Mouse (Mus musculus) liver, adult 2 months (tissue): ENCODE measurements around the gene Adh7. TPM values are rescaled to one million over a fixed set of nuclear protein-coding genes. Genes with fewer than 3 reads are reported as not detected.

ENCODE experiments used
- DNase-seq: peaks from one replicate; pipeline ENCODE4 v3.0.0-alpha.2; 2011; ENCODE audit warnings: low read depth, low spot score; ENCODE audit errors: extremely low read depth
- H3K27ac ChIP-seq: fragments of 200-500 bp; replicated peaks from 2 replicates; pipeline ENCODE4 v1.5.1; 2012; ENCODE audit warnings: low read depth, mild to moderate bottlenecking, control low read depth, inconsistent platforms, low read length; ENCODE audit not compliant: insufficient read depth
- H3K27me3 ChIP-seq: fragments of 200-500 bp; 2 replicates; pipeline ENCODE4 v1.6.1; 2012; ENCODE audit warnings: mild to moderate bottlenecking, moderate library complexity, low read length, inconsistent platforms; ENCODE audit not compliant: control insufficient read depth, insufficient read depth
- H3K36me3 ChIP-seq: fragments of 200-500 bp; 2 replicates; pipeline ENCODE4 v1.6.1; 2012; ENCODE audit warnings: low read length, inconsistent platforms; ENCODE audit not compliant: control insufficient read depth, insufficient read depth
- H3K4me1 ChIP-seq: fragments of 200-500 bp; 2 replicates; pipeline ENCODE4 v1.6.1; 2011; ENCODE audit warnings: low read length; ENCODE audit not compliant: control insufficient read depth, insufficient read depth
- H3K4me3 ChIP-seq: fragments of 200-500 bp; 2 replicates; pipeline ENCODE4 v1.5.1; 2011; ENCODE audit warnings: low read depth, mild to moderate bottlenecking, control low read depth, low read length, moderate library complexity; ENCODE audit not compliant: insufficient read depth
- H3K79me2 ChIP-seq: fragments of 200-500 bp; 2 replicates; pipeline ENCODE4 v1.6.1; 2012; ENCODE audit warnings: inconsistent platforms, mild to moderate bottlenecking, low read length, moderate library complexity; ENCODE audit not compliant: control insufficient read depth, insufficient read depth
- H3K9ac ChIP-seq: fragments of 200-500 bp; 2 replicates; pipeline ENCODE4 v1.6.1; 2012; ENCODE audit warnings: low read depth, mild to moderate bottlenecking, control low read depth, inconsistent platforms, low read length
- CTCF ChIP-seq: fragments of 200-500 bp; IDR thresholded peaks from 2 replicates; pipeline ENCODE4 v1.5.1; 2011; ENCODE audit warnings: low read depth, low read length, control low read depth
- POLR2A ChIP-seq: fragments of 200-500 bp; IDR thresholded peaks from 2 replicates; pipeline ENCODE4 v1.6.1; 2011; ENCODE audit warnings: low read length, control low read depth; ENCODE audit not compliant: insufficient read depth; ENCODE audit errors: extremely low read depth
- WGBS: fragments of 180-500 bp; shearing (Covaris S2); methylation state at CpG from one replicate; pipeline ENCODE4 v1.1.7; 2018; 5-methylcytosine and 5-hydroxymethylcytosine counted together
- polyA plus RNA-seq: library from polyadenylated mRNA; depleted of rRNA; stranded (reverse); fragments of >200 nt; gene quantifications from 2 replicates; pipeline ENCODE4 v1.2.3, GENCODE M21; 2012
- total RNA-seq: library from RNA; depleted of rRNA; stranded (reverse); fragments of >200 nt; gene quantifications from 2 replicates; pipeline ENCODE4 v1.2.3, GENCODE M21; 2014

Gene Adh7
- total and polyA plus RNA-seq, 2 experiments, result 1.2 to 1.7 TPM

DNA sequence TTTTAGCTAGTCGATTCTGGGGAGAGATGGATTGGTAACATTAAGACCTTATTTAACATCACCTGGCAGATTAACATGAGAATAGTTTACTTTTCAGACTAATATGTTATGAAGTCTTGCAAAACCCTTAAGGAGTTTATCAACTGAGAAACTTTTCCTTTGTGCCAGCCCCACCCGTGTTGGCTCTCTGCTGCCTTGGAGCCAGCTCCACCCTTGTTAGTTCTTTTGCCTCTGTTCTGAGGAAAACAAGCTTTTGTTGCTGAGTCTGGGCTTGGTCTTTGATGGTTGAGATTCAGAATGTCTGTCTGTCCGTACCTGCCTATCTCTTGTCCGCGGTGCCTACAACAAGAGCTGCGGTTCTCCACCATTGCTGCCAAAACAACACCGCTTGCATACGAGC, 1.5 kb upstream of the Adh7 start:
- no peak for DNase-seq
- no peaks in the 10 kb centered on the region for H3K36me3 ChIP-seq
- no peak overlapping the region for H3K9ac ChIP-seq
- H3K27ac ChIP-seq, result no peak overlapping the region
- no peak overlapping the region for H3K4me3 ChIP-seq
- H3K4me1 ChIP-seq, result no peaks in the 10 kb centered on the region
- WGBS, result 85% methylated on average over 8 of the region's 8 CpGs
- no peaks in the 10 kb centered on the region for H3K27me3 ChIP-seq
- TF ChIP-seq CTCF (no peak), POLR2A (no peak)
- no peaks in the 10 kb centered on the region for H3K79me2 ChIP-seq

DNA sequence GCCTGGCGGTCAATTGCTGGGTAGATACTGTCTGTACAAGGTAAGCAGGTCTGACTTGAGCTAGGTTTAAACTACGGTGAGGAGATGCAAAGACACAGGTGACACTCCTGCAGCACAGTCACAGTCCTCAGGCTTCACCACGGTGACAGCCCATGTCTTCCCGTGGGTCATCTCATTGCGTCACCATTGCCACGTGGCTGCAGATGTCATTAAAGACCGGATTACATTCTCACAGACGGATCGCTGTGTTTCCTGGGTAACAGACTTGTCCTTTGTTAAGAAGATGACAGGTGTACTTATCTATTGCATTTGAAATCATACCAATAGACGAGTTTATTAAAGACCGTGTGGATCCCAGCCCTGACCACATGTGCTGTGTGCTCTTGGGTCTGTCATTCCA, 3.6 kb downstream of the Adh7 start:
- no peaks in the 10 kb centered on the region for H3K36me3 ChIP-seq
- H3K27me3 ChIP-seq, result no peaks in the 10 kb centered on the region
- no peaks in the 10 kb centered on the region for H3K79me2 ChIP-seq
- no peak overlapping the region for H3K4me3 ChIP-seq
- peaks cover 25% of the 10 kb centered on the region for H3K4me1 ChIP-seq
- peak; percentile 67 for DNase-seq
- no peak overlapping the region for H3K27ac ChIP-seq
- TF ChIP-seq CTCF (no peak), POLR2A (no peak)
- H3K9ac ChIP-seq, result no peak overlapping the region
- 41% methylated on average over 11 of the region's 11 CpGs for WGBS

DNA sequence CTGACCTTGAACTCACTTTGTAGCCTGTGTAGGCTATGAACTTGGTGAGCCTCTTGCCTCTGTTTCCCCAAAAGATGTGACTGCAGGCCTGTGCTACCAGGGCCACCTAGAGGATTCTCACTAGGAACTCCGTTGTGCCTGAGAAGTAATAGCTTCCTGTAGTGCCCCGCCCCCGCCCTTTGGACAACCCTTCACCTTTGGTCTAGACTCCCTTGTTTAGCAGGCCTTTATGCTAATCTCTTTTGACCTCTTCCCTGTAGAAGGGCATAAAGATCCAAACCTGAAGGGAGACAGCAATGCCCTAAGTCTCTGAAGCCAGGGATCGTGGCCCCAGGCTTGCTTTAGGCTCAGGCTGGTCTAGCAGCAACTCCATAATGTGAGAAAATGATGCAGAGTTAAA, 5.0 kb downstream of the Adh7 start:
- Histone ChIP-seq H3K4me3 (no peak overlapping the region), H3K9ac (peak overlapping the region; percentile 33; the same call in 1 of the 2 replicates), H3K27ac (peak overlapping the region; percentile 80), H3K4me1 (peaks cover 30% of the 10 kb centered on the region), H3K79me2 (no peaks in the 10 kb centered on the region), H3K36me3 (no peaks in the 10 kb centered on the region), H3K27me3 (no peaks in the 10 kb centered on the region)
- TF ChIP-seq CTCF (0 out of 2 replicates have a peak, but pooled peaks have one; percentile 8), POLR2A (no peak)
- peak; percentile 80 for DNase-seq
- WGBS, result 17% methylated on average over 4 of the region's 4 CpGs

DNA sequence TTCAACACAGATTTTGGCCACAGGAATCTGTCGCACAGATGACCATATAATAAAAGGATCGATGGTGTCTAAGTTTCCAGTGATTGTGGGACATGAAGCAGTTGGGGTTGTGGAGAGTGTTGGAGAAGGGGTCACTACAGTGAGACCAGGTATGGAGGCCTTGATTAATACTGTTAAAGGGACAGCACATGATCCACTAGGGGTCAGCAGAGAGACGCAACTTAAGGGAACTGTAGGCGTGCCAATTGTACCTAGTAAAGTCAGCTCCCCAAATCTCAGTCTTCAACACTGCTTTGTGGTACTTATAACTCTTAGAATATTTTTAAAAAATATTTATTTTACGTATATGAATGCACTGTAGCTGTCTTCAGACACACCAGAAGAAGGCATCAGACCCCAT, 5.4 kb downstream of the Adh7 start:
- Histone ChIP-seq H3K27ac (peak overlapping the region; percentile 80), H3K4me3 (no peak overlapping the region), H3K27me3 (no peaks in the 10 kb centered on the region), H3K79me2 (no peaks in the 10 kb centered on the region), H3K9ac (peak overlapping the region; percentile 33), H3K36me3 (no peaks in the 10 kb centered on the region), H3K4me1 (peaks cover 34% of the 10 kb centered on the region)
- TF ChIP-seq CTCF, result peak; percentile 63
- TF ChIP-seq POLR2A, result no peak
- DNase-seq, result peak; percentile 91
- WGBS, result 16% methylated on average over 5 of the region's 5 CpGs

DNA sequence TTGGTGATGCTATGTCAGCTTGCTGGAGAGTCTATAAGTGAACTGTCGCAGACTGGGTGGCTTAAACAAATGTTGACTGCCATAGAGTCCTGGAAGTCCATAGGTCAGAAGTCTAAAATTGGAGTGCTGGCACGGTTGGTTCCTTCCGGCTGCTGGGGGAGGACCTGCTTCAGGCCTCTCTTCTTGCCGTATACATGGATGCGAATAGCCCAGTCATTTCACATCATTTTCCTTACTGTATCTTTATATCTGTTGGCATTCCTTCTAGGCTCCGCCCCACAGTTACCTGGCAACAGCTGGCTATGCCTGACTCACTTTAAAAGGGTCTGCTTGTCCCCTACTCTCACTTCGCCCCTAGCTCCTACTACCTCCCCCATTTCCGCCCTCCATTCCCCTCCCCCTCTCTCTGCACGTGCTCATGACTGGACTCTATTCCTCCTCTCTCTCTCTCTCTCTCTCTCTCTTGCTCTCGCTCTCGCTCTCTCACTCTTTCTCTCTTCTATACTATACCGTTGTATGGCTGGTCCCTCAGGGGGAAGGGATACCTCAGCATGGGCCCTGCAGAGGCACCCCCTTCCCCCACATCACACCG, 6.9 kb downstream of the Adh7 start:
- H3K4me3 ChIP-seq, result no peak overlapping the region

DNA sequence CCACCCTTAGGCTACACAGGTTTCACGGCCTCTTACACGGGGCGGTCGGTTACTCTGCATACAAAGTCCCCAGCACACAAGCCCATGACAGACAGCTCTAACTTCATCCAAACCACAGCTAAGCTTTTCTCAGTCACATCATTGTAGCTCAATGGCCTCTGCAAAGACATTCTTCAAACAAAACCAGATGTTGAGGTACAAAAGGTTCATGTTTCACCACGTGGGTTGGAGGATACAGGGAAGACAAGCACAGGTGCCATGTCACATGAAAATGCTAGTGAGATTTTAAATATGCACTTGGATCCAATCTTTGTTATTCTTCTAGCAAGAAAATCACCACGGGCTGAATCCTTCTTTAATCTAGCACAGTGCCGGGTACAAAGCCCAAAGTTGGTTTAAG, 7.8 kb downstream of the Adh7 start:
- WGBS, result 46% methylated on average over 6 of the region's 7 CpGs
- Histone ChIP-seq H3K4me3 (no peak overlapping the region), H3K4me1 (peaks cover 45% of the 10 kb centered on the region), H3K27me3 (no peaks in the 10 kb centered on the region), H3K79me2 (peaks cover 2% of the 10 kb centered on the region; the same call in 1 of the 2 replicates), H3K9ac (peak overlapping the region; percentile 68), H3K36me3 (peaks cover 17% of the 10 kb centered on the region), H3K27ac (peak overlapping the region; percentile 99)
- peak; percentile 61 for DNase-seq
- TF ChIP-seq CTCF (no peak), POLR2A (no peak)

More for the DNA sequence above, 6.9 kb downstream of the Adh7 start:
- TF ChIP-seq CTCF (no peak), POLR2A (no peak)
- Histone ChIP-seq H3K4me1 (peaks cover 40% of the 10 kb centered on the region), H3K79me2 (no peaks in the 10 kb centered on the region), H3K27ac (peak overlapping the region; percentile 99), H3K27me3 (no peaks in the 10 kb centered on the region), H3K9ac (peak overlapping the region; percentile 4; the same call in 1 of the 2 replicates), H3K36me3 (peaks cover 10% of the 10 kb centered on the region)
- DNase-seq, result peak; percentile 85
- WGBS, result 39% methylated on average over 13 of the region's 13 CpGs
